Mouse (Mus musculus): ENCODE data around the gene Cst11. TPM values are rescaled to one million over a fixed set of nuclear protein-coding genes. Genes with fewer than 3 reads are reported as not detected.

Cst11 gene
- total and polyA plus RNA-seq, 3 experiments = not detected

- dilution Hi-C loops (cut with MboI; ENCODE audit: extremely low pct_ligation_motif_present, extremely low pct_unique_long_range_greater_than_20kb, low sequenced_read_pairs) (no loop called here), in situ Hi-C loops (cut with MboI; ENCODE audit: low pct_ligation_motif_present, low pct_unique_long_range_greater_than_20kb, low sequenced_read_pairs) (no loop called here)
- peaks cover 5% of the 10 kb centered on the region for H3K27me3 ChIP-seq (replicated peaks)
- no peaks in the 10 kb centered on the region for H3K79me2 ChIP-seq (replicated peaks; ENCODE audit: control insufficient read depth, extremely low read depth, insufficient read depth, poor library complexity, severe bottlenecking)
- no peak for TF ChIP-seq MAZ (IDR thresholded peaks at IDR 0.05; ENCODE audit: low read depth, low read length)
- TF ChIP-seq IRF4 (IDR thresholded peaks at IDR 0.05; ENCODE audit: low read depth, low read length) = no peak
- TF ChIP-seq TCF12 (IDR thresholded peaks at IDR 0.05; ENCODE audit: low read depth, low read length) = no peak
- TF ChIP-seq MAX (IDR thresholded peaks at IDR 0.05; ENCODE audit: low read length) = no peak
- TF ChIP-seq EP300 (IDR thresholded peaks at IDR 0.05; ENCODE audit: low read length) = no peak
- TF ChIP-seq TBP (conservative IDR thresholded peaks at IDR 0.05; ENCODE audit: low read depth, low read length) = no peak
- TF ChIP-seq HCFC1 (IDR thresholded peaks at IDR 0.05; ENCODE audit: low read depth, low read length) = no peak
- no peak for TF ChIP-seq POLR2AphosphoS2 (IDR thresholded peaks at IDR 0.05; ENCODE audit: low read depth, low read length)
- TF ChIP-seq CTCF (conservative IDR thresholded peaks at IDR 0.05 in 1 of 2, IDR thresholded peaks at IDR 0.05 in 1 of 2; ENCODE audit: low read depth in 2 of 2, low read length in 2 of 2) = no peak
- TF ChIP-seq JUN (IDR thresholded peaks at IDR 0.05; ENCODE audit: insufficient read depth, low read depth, low read length) = no peak
- no peak for TF ChIP-seq USF2 (conservative IDR thresholded peaks at IDR 0.05; ENCODE audit: low read depth, low read length)
- no peak for TF ChIP-seq E2F4 (IDR thresholded peaks at IDR 0.05; ENCODE audit: insufficient replicate concordance, low read depth, low read length)
- DNase-seq (ENCODE audit: extremely low read depth) = no peak
- H3K36me3 ChIP-seq (replicated peaks in 1 of 2; ENCODE audit: control insufficient read depth in 1 of 2, insufficient read depth in 1 of 2, low read length in 1 of 2) = no peaks in the 10 kb centered on the region
- no peak within 1 kb of the TSS for H3K9ac ChIP-seq (ENCODE audit: insufficient read depth, low read depth)
- H3K4me1 ChIP-seq (ENCODE audit: control insufficient read depth in 1 of 2, insufficient read depth in 2 of 2) = no peaks in the 10 kb centered on the region
- no peak within 1 kb of the TSS for H3K27ac ChIP-seq (ENCODE audit: insufficient read depth, low read depth)
- peaks cover 6% of the 10 kb centered on the region for H3K9me3 ChIP-seq (replicated peaks; ENCODE audit: low read length)
- no peak within 1 kb of the TSS for H3K4me3 ChIP-seq (replicated peaks in 1 of 3; ENCODE audit: low read depth in 2 of 3, low read length in 2 of 3, poor library complexity in 1 of 3)
- 0 out of 2 replicates have a peak within 1 kb of the TSS, but pooled peaks have one; percentile 36 for H3K4me2 ChIP-seq (ENCODE audit: insufficient read depth, low read depth, poor library complexity, severe bottlenecking)
These were observed 38.8 kb downstream of the Cst11 start, which contains the start of gene Napb for GRCm38 (mm10) chr2:148732327-148733000. Napb (minus strand) TSS chr2:148732467.

- peaks cover 3% of the 10 kb centered on the region for H3K27me3 ChIP-seq (replicated peaks)
- no peak overlapping the region for H3K9ac ChIP-seq (ENCODE audit: insufficient read depth, low read depth)
- H3K27ac ChIP-seq (ENCODE audit: insufficient read depth, low read depth) = no peak overlapping the region
- no peaks in the 10 kb centered on the region for H3K36me3 ChIP-seq (replicated peaks in 1 of 2; ENCODE audit: control insufficient read depth in 1 of 2, insufficient read depth in 1 of 2, low read length in 1 of 2)
- no peak overlapping the region for H3K4me2 ChIP-seq (ENCODE audit: insufficient read depth, low read depth, poor library complexity, severe bottlenecking)
- H3K79me2 ChIP-seq (replicated peaks; ENCODE audit: control insufficient read depth, extremely low read depth, insufficient read depth, poor library complexity, severe bottlenecking) = no peaks in the 10 kb centered on the region
- in situ Hi-C loops (cut with MboI; ENCODE audit: low pct_ligation_motif_present, low pct_unique_long_range_greater_than_20kb, low sequenced_read_pairs) (no loop called here), dilution Hi-C loops (cut with MboI; ENCODE audit: extremely low pct_ligation_motif_present, extremely low pct_unique_long_range_greater_than_20kb, low sequenced_read_pairs) (no loop called here)
- H3K4me1 ChIP-seq (ENCODE audit: control insufficient read depth in 1 of 2, insufficient read depth in 2 of 2) = no peaks in the 10 kb centered on the region
- DNase-seq (ENCODE audit: extremely low read depth) = no peak
- TF ChIP-seq GABPA (IDR thresholded peaks at IDR 0.05; ENCODE audit: insufficient replicate concordance, low read depth, low read length) (no peak), RCOR1 (conservative IDR thresholded peaks at IDR 0.05; ENCODE audit: low read depth, low read length) (no peak), MYC (IDR thresholded peaks at IDR 0.05; ENCODE audit: low read depth, low read length) (no peak), MAFK (IDR thresholded peaks at IDR 0.05; ENCODE audit: insufficient replicate concordance, low read length) (no peak), CTCF (conservative IDR thresholded peaks at IDR 0.05 in 1 of 2, IDR thresholded peaks at IDR 0.05 in 1 of 2; ENCODE audit: low read depth in 2 of 2, low read length in 2 of 2) (no peak), POLR2AphosphoS2 (IDR thresholded peaks at IDR 0.05; ENCODE audit: low read depth, low read length) (no peak), JUN (IDR thresholded peaks at IDR 0.05; ENCODE audit: insufficient read depth, low read depth, low read length) (no peak), UBTF (IDR thresholded peaks at IDR 0.05; ENCODE audit: low read depth, low read length) (no peak), ZMIZ1 (IDR thresholded peaks at IDR 0.05; ENCODE audit: low read depth, low read length) (no peak), ETS1 (conservative IDR thresholded peaks at IDR 0.05; ENCODE audit: low read depth, low read length) (no peak), SMC3 (IDR thresholded peaks at IDR 0.05; ENCODE audit: low read depth, low read length) (no peak), MXI1 (IDR thresholded peaks at IDR 0.05; ENCODE audit: low read depth, low read length) (no peak)
- no peak overlapping the region for H3K4me3 ChIP-seq (replicated peaks in 1 of 3; ENCODE audit: low read depth in 2 of 3, low read length in 2 of 3, poor library complexity in 1 of 3)
- peaks cover 6% of the 10 kb centered on the region for H3K9me3 ChIP-seq (replicated peaks; ENCODE audit: low read length)
These were observed 39.5 kb downstream of the Cst11 start for GRCm38 (mm10) chr2:148731614-148732326.
